In genomic region chr1:24495400-24495799, GRCm38 (mm10) we compare ENCODE assay signal across 22 mouse cellular contexts.
A peak's percentile ranks its signal among the peaks of the same experiment; 100 is the strongest.
DNase-seq lines count a peak whose midpoint lies in the region; ATAC-seq and TF ChIP-seq lines count a peak whose summit lies in the region.
"Had no signal": no experiment of that assay in that cellular context is flagged by ENCODE, and none has a peak within 500 bp of the region (broad histone marks: within the 10 kb centered on the region; RNA-seq: fewer than 3 reads in every experiment).

No protein-coding gene starts in this region.

- intact Hi-C loops in heart, postnatal 36 days (cut with DNase I), result no loop called here

- no peak overlapping the region for H3K4me3 ChIP-seq in forebrain, embryonic 15.5 days
- H3K4me3 ChIP-seq in forebrain, embryonic 10.5 days, result no peak overlapping the region
- H3K4me3 ChIP-seq in midbrain, postnatal 0 days (ENCODE audit: low read depth, low read length), result no peak overlapping the region
- H3K4me3 ChIP-seq in midbrain, embryonic 10.5 days, result no peak overlapping the region
- H3K4me3 ChIP-seq in intestine, embryonic 15.5 days (replicated peaks), result no peak overlapping the region
- H3K4me3 ChIP-seq: embryonic facial prominence, embryonic 12.5 days; heart, embryonic 10.5 days; hindbrain, embryonic 13.5 days had no signal

- 69% methylated on average over 4 of the region's 4 CpGs for WGBS in forebrain, embryonic 15.5 days
- WGBS in forebrain, embryonic 10.5 days, result 88% methylated on average over 4 of the region's 4 CpGs
- WGBS in midbrain, postnatal 0 days, result 79% methylated on average over 4 of the region's 4 CpGs
- WGBS in midbrain, embryonic 10.5 days, result 94% methylated on average over 4 of the region's 4 CpGs
- WGBS in intestine, embryonic 15.5 days, result 89% methylated on average over 4 of the region's 4 CpGs

- no peak overlapping the region for H3K27ac ChIP-seq in forebrain, embryonic 15.5 days (replicated peaks)
- no peak overlapping the region for H3K27ac ChIP-seq in forebrain, embryonic 10.5 days
- no peak overlapping the region for H3K27ac ChIP-seq in midbrain, postnatal 0 days (ENCODE audit: low read depth, low read length)
- no peak overlapping the region for H3K27ac ChIP-seq in midbrain, embryonic 10.5 days (replicated peaks)
- H3K27ac ChIP-seq in intestine, embryonic 15.5 days, result no peak overlapping the region
- H3K27ac ChIP-seq: embryonic facial prominence, embryonic 12.5 days; heart, embryonic 10.5 days; hindbrain, embryonic 13.5 days had no signal

- H3K4me2 ChIP-seq in forebrain, embryonic 15.5 days (replicated peaks), result no peak overlapping the region
- no peak overlapping the region for H3K4me2 ChIP-seq in midbrain, postnatal 0 days (ENCODE audit: low read depth, low read length, poor library complexity, severe bottlenecking)
- H3K4me2 ChIP-seq in intestine, embryonic 15.5 days (replicated peaks), result no peak overlapping the region
- H3K4me2 ChIP-seq: embryonic facial prominence, embryonic 12.5 days; hindbrain, embryonic 13.5 days had no signal

- TF ChIP-seq CTCF in midbrain, postnatal 0 days (IDR thresholded peaks at IDR 0.05), result no peak

- H3K4me1 ChIP-seq in forebrain, embryonic 15.5 days, result no peaks in the 10 kb centered on the region
- no peaks in the 10 kb centered on the region for H3K4me1 ChIP-seq in forebrain, embryonic 10.5 days
- H3K4me1 ChIP-seq in midbrain, postnatal 0 days (ENCODE audit: insufficient read depth, low read length), result no peaks in the 10 kb centered on the region
- H3K4me1 ChIP-seq in midbrain, embryonic 10.5 days, result no peaks in the 10 kb centered on the region
- H3K4me1 ChIP-seq in intestine, embryonic 15.5 days (replicated peaks), result no peaks in the 10 kb centered on the region
- H3K4me1 ChIP-seq: embryonic facial prominence, embryonic 12.5 days; heart, embryonic 10.5 days; hindbrain, embryonic 13.5 days had no signal

- no peaks in the 10 kb centered on the region for H3K36me3 ChIP-seq in forebrain, embryonic 15.5 days
- no peaks in the 10 kb centered on the region for H3K36me3 ChIP-seq in forebrain, embryonic 10.5 days (replicated peaks)
- no peaks in the 10 kb centered on the region for H3K36me3 ChIP-seq in midbrain, postnatal 0 days (ENCODE audit: insufficient read depth, low read length)
- H3K36me3 ChIP-seq in midbrain, embryonic 10.5 days, result no peaks in the 10 kb centered on the region
- H3K36me3 ChIP-seq in intestine, embryonic 15.5 days, result no peaks in the 10 kb centered on the region
- H3K36me3 ChIP-seq: embryonic facial prominence, embryonic 12.5 days; heart, embryonic 10.5 days; hindbrain, embryonic 13.5 days had no signal

- peak; percentile 70 for ATAC-seq in forebrain, embryonic 15.5 days (replicated peaks)
- no peak for ATAC-seq in midbrain, postnatal 0 days (ENCODE audit: low FRiP score)
- ATAC-seq in intestine, embryonic 15.5 days, result no peak
- ATAC-seq: activated CD4-positive, CD25-positive, alpha-beta regulatory T cell, adult 4 months; intestine, postnatal 0 days; Patski had no signal

- no peak overlapping the region for H3K9ac ChIP-seq in forebrain, embryonic 15.5 days (replicated peaks)
- no peak overlapping the region for H3K9ac ChIP-seq in midbrain, postnatal 0 days (replicated peaks; ENCODE audit: low read length, poor library complexity, severe bottlenecking)
- no peak overlapping the region for H3K9ac ChIP-seq in intestine, embryonic 15.5 days
- H3K9ac ChIP-seq: embryonic facial prominence, embryonic 12.5 days; hindbrain, embryonic 13.5 days had no signal

- no peaks in the 10 kb centered on the region for H3K9me3 ChIP-seq in forebrain, embryonic 15.5 days
- H3K9me3 ChIP-seq in forebrain, embryonic 10.5 days, result no peaks in the 10 kb centered on the region
- no peaks in the 10 kb centered on the region for H3K9me3 ChIP-seq in midbrain, postnatal 0 days (ENCODE audit: low read length)
- H3K9me3 ChIP-seq in midbrain, embryonic 10.5 days (replicated peaks), result no peaks in the 10 kb centered on the region
- H3K9me3 ChIP-seq in intestine, embryonic 15.5 days, result no peaks in the 10 kb centered on the region
- H3K9me3 ChIP-seq: embryonic facial prominence, embryonic 12.5 days; heart, embryonic 10.5 days; hindbrain, embryonic 13.5 days had no signal

- H3K27me3 ChIP-seq in forebrain, embryonic 15.5 days, result no peaks in the 10 kb centered on the region
- H3K27me3 ChIP-seq in forebrain, embryonic 10.5 days (ENCODE audit: poor library complexity, severe bottlenecking), result no peaks in the 10 kb centered on the region
- no peaks in the 10 kb centered on the region for H3K27me3 ChIP-seq in midbrain, postnatal 0 days (ENCODE audit: insufficient read depth, low read length)
- no peaks in the 10 kb centered on the region for H3K27me3 ChIP-seq in midbrain, embryonic 10.5 days (ENCODE audit: low read depth, poor library complexity, severe bottlenecking)
- no peaks in the 10 kb centered on the region for H3K27me3 ChIP-seq in intestine, embryonic 15.5 days (replicated peaks)
- H3K27me3 ChIP-seq: embryonic facial prominence, embryonic 12.5 days; hindbrain, embryonic 13.5 days had no signal

- DNase-seq in cerebellum, postnatal 14 days, result peak; percentile 32 to 57
- DNase-seq in cerebellum, adult 18-20 months, result no peak
- DNase-seq in forebrain, embryonic 10.5 days (ENCODE audit: extremely low spot score, low spot score), result no peak
- peak; percentile 42 for DNase-seq in midbrain, postnatal 0 days (ENCODE audit: low spot score)
- DNase-seq in midbrain, embryonic 10.5 days (ENCODE audit: low spot score), result no peak
- DNase-seq in heart, postnatal 36 days, result no peak
- DNase-seq: adrenal gland, postnatal 14 days; cerebellum, adult 11 months; cerebellum, adult 9-11 months; embryo, embryonic 11 days; gastrocnemius, postnatal 10 days; heart, adult 18-20 months; heart, postnatal 10 days; kidney, adult 8-10 months had no signal

Comparison
In these comparisons a context has a peak if more than half of its experiments do, and no peak if none do; other contexts are left out.
1. DNase-seq: peak in cerebellum, postnatal 14 days (2 of 2) and midbrain, postnatal 0 days (single experiment); none in cerebellum, adult 18-20 months (0 of 2), forebrain, embryonic 10.5 days (single experiment), midbrain, embryonic 10.5 days (single experiment) and heart, postnatal 36 days (0 of 2).